9 mouse cellular contexts compared by ENCODE assay signal in genomic region chr6:124859725-124860124, GRCm38 (mm10). TPM values are rescaled to one million over a fixed set of nuclear protein-coding genes. Genes with fewer than 3 reads are reported as not detected.
A peak's percentile ranks its signal among the peaks of the same experiment; 100 is the strongest.
DNase-seq lines count a peak whose midpoint lies in the region.
"Had no signal": no experiment of that assay in that cellular context is flagged by ENCODE, and none has a peak within 500 bp of the region (broad histone marks: within the 10 kb centered on the region; RNA-seq: fewer than 3 reads in every experiment).

No protein-coding gene starts in this region.

- H3K36me3 ChIP-seq in hindbrain, embryonic 10.5 days: peaks cover 5% of the 10 kb centered on the region; the same call in 1 of the 2 replicates

- peaks cover 91% of the 10 kb centered on the region for H3K4me1 ChIP-seq in hindbrain, embryonic 10.5 days (replicated peaks)

- H3K9me3 ChIP-seq in hindbrain, embryonic 10.5 days: no peaks in the 10 kb centered on the region

- H3K4me3 ChIP-seq in hindbrain, embryonic 10.5 days: peak overlapping the region; percentile 14

- peak; percentile 90 for DNase-seq in MN1 (ENCODE audit: low spot score)
- DNase-seq in cerebellum, adult 9-10 months: peak; percentile 95
- DNase-seq in frontal cortex, adult 2 months (ENCODE audit: extremely low spot score in 1 of 2, low spot score in 1 of 2): peak; percentile 79 to 94
- DNase-seq in hindbrain, embryonic 10.5 days (ENCODE audit: low spot score): peak; percentile 91
- DNase-seq in layer of hippocampus, postnatal 10 days (ENCODE audit: low spot score in 2 of 2): peak; percentile 92 to 94
- peak; percentile 92 for DNase-seq in lung, postnatal 14 days
- peak; percentile 69 for DNase-seq in retina, adult 2 months (ENCODE audit: low read depth, low spot score)
- peak; percentile 91 for DNase-seq in thymus, postnatal 25 days

- H3K27me3 ChIP-seq in hindbrain, embryonic 10.5 days (ENCODE audit: insufficient read depth, poor library complexity, severe bottlenecking): peaks cover 57% of the 10 kb centered on the region

- 10% methylated on average over 12 of the region's 12 CpGs for WGBS in hindbrain, embryonic 10.5 days

- peak overlapping the region; percentile 66 for H3K27ac ChIP-seq in hindbrain, embryonic 10.5 days
- H3K27ac ChIP-seq: macrophage had no signal

RNA-seq across cellular contexts. Expression of gene P3h3, which starts 2.2 kb away (rescaled TPM):
- 80.2 and 83.2 TPM in 2 replicates for polyA plus RNA-seq in frontal cortex, adult 2 months (2012; rRNA removed)
- polyA plus RNA-seq in hindbrain, embryonic 10.5 days (2016; fragmentation: Nextera tagmentation; extraction: Ambion mirVana): 12.6 and 13.4 TPM in 2 replicates
- total RNA-seq in layer of hippocampus, postnatal 10 days (2021): 10 to 100 TPM; 29.1 to 32.1 TPM

RNA-seq across cellular contexts. Expression of gene Gpr162, which starts 4.1 kb away (rescaled TPM):
- 190 and 200 TPM in 2 replicates for polyA plus RNA-seq in frontal cortex, adult 2 months (2012; rRNA removed)
- polyA plus RNA-seq in hindbrain, embryonic 10.5 days (2016; fragmentation: Nextera tagmentation; extraction: Ambion mirVana): 2.3 and 5.0 TPM in 2 replicates
- 100 to 1,000 TPM; 162 to 178 TPM for total RNA-seq in layer of hippocampus, postnatal 10 days (2021)

RNA-seq across cellular contexts. Expression of gene Gnb3, which starts 19.6 kb away (rescaled TPM):
- 0.50 and 0.53 TPM in 2 replicates for polyA plus RNA-seq in frontal cortex, adult 2 months (2012; rRNA removed)
- polyA plus RNA-seq in hindbrain, embryonic 10.5 days (2016; fragmentation: Nextera tagmentation; extraction: Ambion mirVana): 0.44 and 0.76 TPM in 2 replicates
- total RNA-seq in layer of hippocampus, postnatal 10 days (2021): under 1 TPM in 1 of 2 experiments, not detected in 1; 0.27 TPM
- polyA plus RNA-seq: macrophage had no signal

RNA-seq across cellular contexts. Expression of gene Cd4, which starts 28.3 kb away (rescaled TPM):
- polyA plus RNA-seq in frontal cortex, adult 2 months (2012; rRNA removed): 0.64 and 1.3 TPM in 2 replicates
- polyA plus RNA-seq in hindbrain, embryonic 10.5 days (2016; fragmentation: Nextera tagmentation; extraction: Ambion mirVana): not detected in 2 replicates
- total RNA-seq in layer of hippocampus, postnatal 10 days (2021): 1 to 10 TPM in 1 of 2 experiments, under 1 TPM in 1; 0.62 to 1.0 TPM

RNA-seq across cellular contexts. Expression of gene Cdca3, which starts 30.4 kb away (rescaled TPM):
- 2.2 and 2.8 TPM in 2 replicates for polyA plus RNA-seq in frontal cortex, adult 2 months (2012; rRNA removed)
- polyA plus RNA-seq in hindbrain, embryonic 10.5 days (2016; fragmentation: Nextera tagmentation; extraction: Ambion mirVana): 232 and 255 TPM in 2 replicates
- 1 to 10 TPM; 5.4 to 6.1 TPM for total RNA-seq in layer of hippocampus, postnatal 10 days (2021)

Comparison
In these comparisons a context has a peak if more than half of its experiments do, and no peak if none do; other contexts are left out.
1. Peak in every context shown above with its lines: DNase-seq, H3K4me3 ChIP-seq and H3K27ac ChIP-seq.
2. RNA of gene Gpr162, which starts 4.1 kb away (polyA plus RNA-seq): 190 to 200 TPM in frontal cortex, adult 2 months; 2.3 to 5.0 TPM in hindbrain, embryonic 10.5 days; every median in the first group is over 10 times any median in the second.